Mouse (Mus musculus): ENCODE results near the gene Gm11733. TPM values are rescaled to one million over a fixed set of nuclear protein-coding genes. Genes with fewer than 3 reads are reported as not detected.

Gene Gm11733
- total and polyA plus RNA-seq, 3 experiments = 0.10 TPM; not detected in 2

DNA sequence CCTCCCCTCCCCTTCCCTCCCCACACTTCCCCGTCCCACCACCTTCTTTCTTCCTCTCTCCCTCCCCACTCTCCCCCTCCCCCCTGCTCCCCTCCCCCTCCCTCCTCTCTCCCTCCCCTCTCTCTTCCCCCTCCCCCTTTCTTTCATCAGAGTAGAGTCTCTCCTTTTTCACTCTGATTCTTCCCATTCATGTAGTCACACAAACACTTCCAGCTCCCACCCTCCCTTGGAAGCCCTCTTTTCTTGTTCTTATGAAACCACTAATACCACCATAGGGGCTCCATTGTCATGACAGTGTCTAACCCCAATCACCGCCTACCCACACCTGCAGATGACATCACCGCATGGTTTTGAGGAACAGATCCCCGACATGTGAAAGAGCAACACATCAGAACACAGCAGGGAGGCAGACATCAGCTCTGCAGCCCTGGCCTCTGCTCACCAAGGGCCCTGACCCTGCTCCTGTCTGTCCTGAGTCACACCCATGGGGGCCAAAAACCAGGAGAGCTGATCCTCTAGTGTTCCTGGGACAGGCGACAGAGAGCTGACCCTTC, 7.5 kb upstream of the Gm11733 start (continued):
- TF ChIP-seq ZNF384 (IDR thresholded peaks at IDR 0.05; ENCODE audit: low read depth, low read length) (no peak), RAD21 (IDR thresholded peaks at IDR 0.05; ENCODE audit: low read depth, low read length) (peak; percentile 13), E2F4 (IDR thresholded peaks at IDR 0.05; ENCODE audit: insufficient replicate concordance, low read depth, low read length) (no peak), MAFK (IDR thresholded peaks at IDR 0.05; ENCODE audit: insufficient replicate concordance, low read length) (no peak), CTCF (conservative IDR thresholded peaks at IDR 0.05 in 1 of 2, IDR thresholded peaks at IDR 0.05 in 1 of 2; ENCODE audit: low read depth in 2 of 2, low read length in 2 of 2) (no peak), JUN (IDR thresholded peaks at IDR 0.05; ENCODE audit: insufficient read depth, low read depth, low read length) (peak; percentile 98), ZC3H11A (IDR thresholded peaks at IDR 0.05; ENCODE audit: low read depth, low read length) (no peak), UBTF (IDR thresholded peaks at IDR 0.05; ENCODE audit: low read depth, low read length) (no peak), ELF1 (IDR thresholded peaks at IDR 0.05; ENCODE audit: low read depth, low read length) (no peak), USF1 (IDR thresholded peaks at IDR 0.05; ENCODE audit: low read depth, low read length) (no peak), BHLHE40 (IDR thresholded peaks at IDR 0.05; ENCODE audit: low read depth, low read length) (peak; percentile 70), NRF1 (IDR thresholded peaks at IDR 0.05; ENCODE audit: low read depth, low read length) (no peak), POLR2A (IDR thresholded peaks at IDR 0.05; ENCODE audit: low read depth, low read length) (peak; percentile 56; the same call in 1 of the 2 replicates), CHD1 (IDR thresholded peaks at IDR 0.05; ENCODE audit: low read depth, low read length) (no peak; the same call in 1 of the 2 replicates), IRF4 (IDR thresholded peaks at IDR 0.05; ENCODE audit: low read depth, low read length) (peak; percentile 86)

DNA sequence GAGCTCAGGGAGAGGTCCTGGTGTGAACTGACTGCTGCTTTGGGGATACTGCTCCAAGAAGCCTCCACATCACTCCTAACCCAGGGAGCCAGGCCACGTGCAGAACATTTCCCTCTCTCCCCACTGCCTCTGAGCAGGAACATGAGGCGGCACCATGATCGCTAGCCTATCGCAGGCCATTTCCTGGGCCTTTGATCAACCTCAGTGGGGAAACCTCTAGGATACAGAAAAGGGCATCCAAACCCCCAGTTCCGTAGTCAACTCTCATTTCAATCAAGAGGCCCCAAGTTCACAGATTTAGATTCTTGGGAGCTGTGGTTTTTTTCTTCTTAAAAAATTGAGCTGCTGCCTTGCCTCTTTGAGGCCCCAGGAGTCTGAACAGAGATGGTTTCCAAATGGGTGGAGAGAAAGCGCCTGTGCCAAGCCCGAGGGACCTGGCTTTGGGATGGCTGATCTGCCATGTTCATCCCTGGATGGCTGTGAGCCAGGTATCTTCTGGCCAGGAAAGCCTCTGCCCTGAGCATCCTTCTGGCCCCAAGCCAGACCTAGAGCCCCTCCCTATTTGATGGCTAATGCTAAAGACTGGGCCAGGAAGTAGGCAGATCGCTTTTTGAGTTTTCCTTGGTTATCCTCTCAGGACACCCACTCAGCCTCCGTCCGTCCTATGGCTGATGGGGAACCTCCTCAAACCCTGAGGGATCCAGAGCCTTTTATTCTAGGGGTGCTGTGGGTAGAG, 5.7 kb upstream of the Gm11733 start:
- Histone ChIP-seq H3K4me1 (ENCODE audit: control insufficient read depth in 1 of 2, insufficient read depth in 2 of 2) (peaks cover 33 to 82% of the 10 kb centered on the region in 2 experiments), H3K9me3 (replicated peaks; ENCODE audit: low read length) (peaks cover 24% of the 10 kb centered on the region), H3K4me3 (replicated peaks in 1 of 3; ENCODE audit: low read depth in 2 of 3, low read length in 2 of 3, poor library complexity in 1 of 3) (no peak overlapping the region), H3K79me2 (replicated peaks; ENCODE audit: control insufficient read depth, extremely low read depth, insufficient read depth, poor library complexity, severe bottlenecking) (no peaks in the 10 kb centered on the region), H3K27me3 (replicated peaks) (no peaks in the 10 kb centered on the region), H3K9ac (ENCODE audit: insufficient read depth, low read depth) (no peak overlapping the region), H3K36me3 (replicated peaks in 1 of 2; ENCODE audit: control insufficient read depth in 1 of 2, insufficient read depth in 1 of 2, low read length in 1 of 2) (peaks cover 0 to 5% of the 10 kb centered on the region in 2 experiments), H3K4me2 (ENCODE audit: insufficient read depth, low read depth, poor library complexity, severe bottlenecking) (no peak overlapping the region), H3K27ac (ENCODE audit: insufficient read depth, low read depth) (no peak overlapping the region)
- in situ Hi-C loops (cut with MboI; ENCODE audit: low pct_ligation_motif_present, low pct_unique_long_range_greater_than_20kb, low sequenced_read_pairs) (loop anchor here (5.0 to 10.0 kb wide), 4 partner anchors 51 to 346 kb away; partner anchors contain the start of genes Afmid and Tk1), dilution Hi-C loops (cut with MboI; ENCODE audit: extremely low pct_ligation_motif_present, extremely low pct_unique_long_range_greater_than_20kb, low sequenced_read_pairs) (no loop called here)
- DNase-seq (ENCODE audit: extremely low read depth) = no peak
- TF ChIP-seq ETS1 (conservative IDR thresholded peaks at IDR 0.05; ENCODE audit: low read depth, low read length) = no peak
- TF ChIP-seq ZNF384 (IDR thresholded peaks at IDR 0.05; ENCODE audit: low read depth, low read length) = no peak
- no peak for TF ChIP-seq UBTF (IDR thresholded peaks at IDR 0.05; ENCODE audit: low read depth, low read length)
- no peak for TF ChIP-seq GABPA (IDR thresholded peaks at IDR 0.05; ENCODE audit: insufficient replicate concordance, low read depth, low read length)
- no peak for TF ChIP-seq IRF4 (IDR thresholded peaks at IDR 0.05; ENCODE audit: low read depth, low read length)
- no peak for TF ChIP-seq POLR2AphosphoS2 (IDR thresholded peaks at IDR 0.05; ENCODE audit: low read depth, low read length)
- no peak for TF ChIP-seq JUND (conservative IDR thresholded peaks at IDR 0.05; ENCODE audit: low read depth, low read length)
- TF ChIP-seq CHD2 (IDR thresholded peaks at IDR 0.05; ENCODE audit: low read length) = no peak
- no peak for TF ChIP-seq ZMIZ1 (IDR thresholded peaks at IDR 0.05; ENCODE audit: low read depth, low read length)
- no peak for TF ChIP-seq KAT2A (IDR thresholded peaks at IDR 0.05; ENCODE audit: insufficient replicate concordance, low read length)
- TF ChIP-seq MYC (IDR thresholded peaks at IDR 0.05; ENCODE audit: low read depth, low read length) = no peak
- no peak for TF ChIP-seq JUN (IDR thresholded peaks at IDR 0.05; ENCODE audit: insufficient read depth, low read depth, low read length)
- TF ChIP-seq EP300 (IDR thresholded peaks at IDR 0.05; ENCODE audit: low read length) = no peak
- TF ChIP-seq MAFK (IDR thresholded peaks at IDR 0.05; ENCODE audit: insufficient replicate concordance, low read length) = no peak
- no peak for TF ChIP-seq CHD1 (IDR thresholded peaks at IDR 0.05; ENCODE audit: low read depth, low read length)
- TF ChIP-seq PAX5 (IDR thresholded peaks at IDR 0.05; ENCODE audit: low read length) = no peak
- no peak for TF ChIP-seq CTCF (conservative IDR thresholded peaks at IDR 0.05 in 1 of 2, IDR thresholded peaks at IDR 0.05 in 1 of 2; ENCODE audit: low read depth in 2 of 2, low read length in 2 of 2)
- no peak for TF ChIP-seq MAZ (IDR thresholded peaks at IDR 0.05; ENCODE audit: low read depth, low read length)
